Mouse (Mus musculus): ENCODE data around the gene Natd1. TPM values are rescaled to one million over a fixed set of nuclear protein-coding genes. Genes with fewer than 3 reads are reported as not detected.

Gene Natd1
- polyA plus RNA-seq, 1 experiment from 2014 or later, result 11.9 TPM

DNA sequence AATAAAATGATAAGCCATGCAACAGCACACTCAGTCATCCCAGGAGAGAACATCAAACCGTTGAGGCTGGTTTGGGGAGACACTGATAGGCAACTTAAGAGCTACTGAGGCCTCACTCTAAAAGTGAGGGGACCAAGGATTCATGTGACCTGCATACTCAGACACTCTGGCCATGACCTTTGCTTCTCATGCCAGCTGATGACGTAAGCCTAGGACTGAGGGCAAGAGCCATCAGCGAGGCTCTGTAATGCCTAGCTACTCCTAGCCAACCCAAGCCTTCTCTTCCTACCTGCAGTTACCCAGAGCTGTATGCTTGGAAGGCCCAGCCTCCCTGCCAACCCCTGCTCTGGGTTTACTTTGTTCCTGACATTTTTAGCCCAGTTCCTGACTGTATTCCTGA is 52.6 kb downstream of the Natd1 start:
- H3K36me3 ChIP-seq, result peaks cover 26% of the 10 kb centered on the region
- H3K4me2 ChIP-seq (replicated peaks), result no peak overlapping the region
- no peak overlapping the region for H3K27ac ChIP-seq
- no peak overlapping the region for H3K4me3 ChIP-seq (replicated peaks)
- no peaks in the 10 kb centered on the region for H3K9me3 ChIP-seq
- no peaks in the 10 kb centered on the region for H3K27me3 ChIP-seq (replicated peaks)
- ATAC-seq, result no peak
- H3K4me1 ChIP-seq (replicated peaks), result peaks cover 5% of the 10 kb centered on the region; the same call in 1 of the 2 replicates
- H3K9ac ChIP-seq, result no peak overlapping the region
- WGBS, result 84% methylated on average over 3 of the region's 3 CpGs

- no peak for ATAC-seq
- H3K27ac ChIP-seq, result no peak overlapping the region
- no peak overlapping the region for H3K9ac ChIP-seq
- no peak overlapping the region for H3K4me3 ChIP-seq (replicated peaks)
- no peak overlapping the region for H3K4me2 ChIP-seq (replicated peaks)
- H3K9me3 ChIP-seq, result no peaks in the 10 kb centered on the region
- 54% methylated on average over 3 of the region's 3 CpGs for WGBS
- H3K4me1 ChIP-seq (replicated peaks), result no peaks in the 10 kb centered on the region
- peaks cover 14% of the 10 kb centered on the region for H3K36me3 ChIP-seq
- no peaks in the 10 kb centered on the region for H3K27me3 ChIP-seq (replicated peaks)
These were observed 58.0 kb downstream of the Natd1 start for GRCm38 (mm10) chr11:60856587-60856986.

Other genes with a start within 250 kb of the Natd1 start
- 32.6 and 34.3 TPM in 2 replicates for gene Llgl1, start 215.0 kb downstream of the Natd1 start, polyA plus RNA-seq (2015; fragmentation: Nextera tagmentation; extraction: Ambion mirVana)
- gene Flii, start 187.5 kb downstream of the Natd1 start, polyA plus RNA-seq (2015; fragmentation: Nextera tagmentation; extraction: Ambion mirVana), result 74.8 and 86.2 TPM in 2 replicates
- 9.3 and 9.4 TPM in 2 replicates for gene Mief2, start 186.4 kb downstream of the Natd1 start, polyA plus RNA-seq (2015; fragmentation: Nextera tagmentation; extraction: Ambion mirVana)
- gene Top3a, start 137.4 kb downstream of the Natd1 start, polyA plus RNA-seq (2015; fragmentation: Nextera tagmentation; extraction: Ambion mirVana), result 12.1 and 13.0 TPM in 2 replicates
- gene Smcr8, start 137.2 kb downstream of the Natd1 start, polyA plus RNA-seq (2015; fragmentation: Nextera tagmentation; extraction: Ambion mirVana), result 6.5 and 6.6 TPM in 2 replicates
- gene Shmt1, start 103.0 kb downstream of the Natd1 start, polyA plus RNA-seq (2015; fragmentation: Nextera tagmentation; extraction: Ambion mirVana), result 108 and 115 TPM in 2 replicates
- gene Dhrs7b, start 84.1 kb downstream of the Natd1 start, polyA plus RNA-seq (2015; fragmentation: Nextera tagmentation; extraction: Ambion mirVana), result 55.4 and 56.9 TPM in 2 replicates
- gene Tmem11, start 35.5 kb downstream of the Natd1 start, polyA plus RNA-seq (2015; fragmentation: Nextera tagmentation; extraction: Ambion mirVana), result 62.9 and 70.9 TPM in 2 replicates
- gene Map2k3, start 17.3 kb upstream of the Natd1 start, polyA plus RNA-seq (2015; fragmentation: Nextera tagmentation; extraction: Ambion mirVana), result 127 and 144 TPM in 2 replicates
- gene Kcnj12, start 107.8 kb upstream of the Natd1 start, polyA plus RNA-seq (2015; fragmentation: Nextera tagmentation; extraction: Ambion mirVana), result 1.6 and 1.9 TPM in 2 replicates
- 2.7 and 2.8 TPM in 2 replicates for gene Tnfrsf13b, start 212.0 kb upstream of the Natd1 start, polyA plus RNA-seq (2015; fragmentation: Nextera tagmentation; extraction: Ambion mirVana)

Measured in intestine, embryonic 15.5 days (tissue).